ENCODE assay signal across 8 mouse cellular contexts in the genomic region with DNA sequence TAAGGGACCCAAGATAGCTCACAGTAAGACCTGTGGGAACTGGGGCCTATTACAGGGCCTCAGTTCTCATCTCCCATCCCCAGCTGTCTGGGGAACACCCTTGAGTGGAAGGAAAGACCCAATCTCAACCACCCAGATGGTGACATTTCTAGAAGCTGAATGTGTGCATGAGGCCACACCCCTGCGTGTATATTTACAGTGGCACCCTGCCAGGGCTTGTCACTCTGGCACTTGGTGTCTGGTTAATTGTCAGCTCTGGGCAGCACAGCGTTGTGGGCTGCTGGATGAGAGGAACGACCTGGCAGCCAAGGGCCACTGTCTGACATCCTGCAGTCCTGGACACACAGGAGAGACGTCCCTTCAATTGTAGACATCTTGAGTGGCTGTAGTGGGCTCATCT. TPM values are rescaled to one million over a fixed set of nuclear protein-coding genes. Genes with fewer than 3 reads are reported as not detected.
DNase-seq lines count a peak whose midpoint lies in the region; ATAC-seq and TF ChIP-seq lines count a peak whose summit lies in the region.

No protein-coding gene starts in this region.

- no peak for TF ChIP-seq CTCF in lung, adult 2 months (IDR thresholded peaks at IDR 0.05; ENCODE audit: insufficient read depth, low read length)

- no peak for TF ChIP-seq POLR2A in lung, adult 2 months (IDR thresholded peaks at IDR 0.05; ENCODE audit: borderline replicate concordance, extremely low read depth, low read depth, low read length)

- no peaks in the 10 kb centered on the region for H3K9me3 ChIP-seq in hindbrain, embryonic 12.5 days (replicated peaks)
- no peaks in the 10 kb centered on the region for H3K9me3 ChIP-seq in hindbrain, embryonic 16.5 days (ENCODE audit: control insufficient read depth, low read length)
- H3K9me3 ChIP-seq in hindbrain, embryonic 13.5 days = no peaks in the 10 kb centered on the region

- H3K36me3 ChIP-seq in hindbrain, embryonic 12.5 days = 0 out of 2 replicates have a peak, but pooled peaks cover 11% of the 10 kb centered on the region
- no peaks in the 10 kb centered on the region for H3K36me3 ChIP-seq in hindbrain, embryonic 16.5 days (ENCODE audit: control insufficient read depth, insufficient read depth, low read length)
- H3K36me3 ChIP-seq in hindbrain, embryonic 13.5 days = peaks cover 16% of the 10 kb centered on the region

- H3K27me3 ChIP-seq in hindbrain, embryonic 12.5 days = no peaks in the 10 kb centered on the region
- H3K27me3 ChIP-seq in hindbrain, embryonic 16.5 days (replicated peaks; ENCODE audit: control insufficient read depth, insufficient read depth, low read length) = no peaks in the 10 kb centered on the region
- no peaks in the 10 kb centered on the region for H3K27me3 ChIP-seq in hindbrain, embryonic 13.5 days

- peaks cover 55% of the 10 kb centered on the region for H3K4me1 ChIP-seq in hindbrain, embryonic 12.5 days
- peaks cover 39% of the 10 kb centered on the region for H3K4me1 ChIP-seq in hindbrain, embryonic 16.5 days (ENCODE audit: control insufficient read depth, insufficient read depth, low read depth, low read length)
- H3K4me1 ChIP-seq in hindbrain, embryonic 13.5 days (replicated peaks) = peaks cover 73% of the 10 kb centered on the region
- H3K4me1 ChIP-seq in lung, adult 2 months (ENCODE audit: control insufficient read depth, insufficient read depth, low read length) = peaks cover 33% of the 10 kb centered on the region

- H3K9ac ChIP-seq in hindbrain, embryonic 12.5 days = peak overlapping the region; percentile 38; the same call in 1 of the 2 replicates
- no peak overlapping the region for H3K9ac ChIP-seq in hindbrain, embryonic 16.5 days (ENCODE audit: low read depth, low read length)
- H3K9ac ChIP-seq in hindbrain, embryonic 13.5 days = peak overlapping the region; percentile 90; the same call in 1 of the 2 replicates

- no peak for ATAC-seq in hindbrain, embryonic 12.5 days (ENCODE audit: low FRiP score)
- no peak for ATAC-seq in hindbrain, embryonic 16.5 days
- ATAC-seq in hindbrain, embryonic 13.5 days (ENCODE audit: low FRiP score) = no peak

- H3K4me2 ChIP-seq in hindbrain, embryonic 12.5 days (replicated peaks) = 0 out of 2 replicates have a peak overlapping the region, but pooled peaks have one; percentile 95
- H3K4me2 ChIP-seq in hindbrain, embryonic 16.5 days (ENCODE audit: low read length) = no peak overlapping the region
- no peak overlapping the region; the same call in 1 of the 2 replicates for H3K4me2 ChIP-seq in hindbrain, embryonic 13.5 days

- no peak overlapping the region for H3K4me3 ChIP-seq in hindbrain, embryonic 12.5 days
- no peak overlapping the region for H3K4me3 ChIP-seq in hindbrain, embryonic 16.5 days (ENCODE audit: low read length)
- H3K4me3 ChIP-seq in hindbrain, embryonic 13.5 days = no peak overlapping the region
- no peak overlapping the region for H3K4me3 ChIP-seq in lung, adult 2 months (replicated peaks; ENCODE audit: extremely low read depth, low read depth, low read length)

- H3K27ac ChIP-seq in hindbrain, embryonic 12.5 days = peak overlapping the region; percentile 49
- no peak overlapping the region for H3K27ac ChIP-seq in hindbrain, embryonic 16.5 days (ENCODE audit: low read depth, low read length)
- H3K27ac ChIP-seq in hindbrain, embryonic 13.5 days = peak overlapping the region; percentile 4; the same call in 1 of the 2 replicates

- 65% methylated on average over 4 of the region's 4 CpGs for WGBS in hindbrain, embryonic 12.5 days
- WGBS in hindbrain, embryonic 16.5 days = 44% methylated on average over 4 of the region's 4 CpGs
- 53% methylated on average over 4 of the region's 4 CpGs for WGBS in hindbrain, embryonic 13.5 days
- WGBS in lung, adult 2 months = 10% methylated on average over 4 of the region's 4 CpGs

- DNase-seq in c-Kit-positive CD71-negative TER-119-negative erythroid progenitor cells, embryonic 14.5 days (ENCODE audit: low read depth) = peak; percentile 57
- DNase-seq in lung, adult 2 months = peak; percentile 60
- no peak for DNase-seq in layer of hippocampus, adult 18-20 months (ENCODE audit: low spot score in 2 of 2)
- no peak for DNase-seq in layer of hippocampus, postnatal 25 days (ENCODE audit: extremely low spot score in 1 of 2, low spot score in 1 of 2)
- no peak for DNase-seq in adrenal gland, adult 8-10 months

RNA-seq across cellular contexts. Expression of a gene that starts 3.0 kb away (rescaled TPM):
- polyA plus RNA-seq in hindbrain, embryonic 12.5 days (2016; fragmentation: Nextera tagmentation; extraction: Ambion mirVana) = 290 and 291 TPM in 2 replicates
- polyA plus RNA-seq in hindbrain, embryonic 16.5 days (2015; fragmentation: Nextera tagmentation; extraction: Ambion mirVana) = 390 and 393 TPM in 2 replicates
- polyA plus RNA-seq in hindbrain, embryonic 13.5 days (2015; fragmentation: Nextera tagmentation; extraction: Ambion mirVana) = 310 and 311 TPM in 2 replicates
- polyA plus RNA-seq in lung, adult 2 months (2012; rRNA removed) = 102 and 135 TPM in 2 replicates
- total RNA-seq in layer of hippocampus, adult 18-20 months (2021) = 100 to 1,000 TPM; 235 to 247 TPM
- total RNA-seq in layer of hippocampus, postnatal 25 days (2021) = 100 to 1,000 TPM; 213 to 235 TPM
- 100 to 1,000 TPM; 175 to 197 (median 191) TPM for total RNA-seq in adrenal gland, adult 8-10 months (2022)

RNA-seq across cellular contexts. Expression of a gene that starts 32.4 kb away (rescaled TPM):
- 16.9 and 18.8 TPM in 2 replicates for polyA plus RNA-seq in hindbrain, embryonic 12.5 days (2016; fragmentation: Nextera tagmentation; extraction: Ambion mirVana)
- polyA plus RNA-seq in hindbrain, embryonic 16.5 days (2015; fragmentation: Nextera tagmentation; extraction: Ambion mirVana) = 11.9 and 12.8 TPM in 2 replicates
- 10.0 and 11.0 TPM in 2 replicates for polyA plus RNA-seq in hindbrain, embryonic 13.5 days (2015; fragmentation: Nextera tagmentation; extraction: Ambion mirVana)
- 11.3 and 11.6 TPM in 2 replicates for polyA plus RNA-seq in lung, adult 2 months (2012; rRNA removed)
- 10 to 100 TPM; 36.7 to 39.9 TPM for total RNA-seq in layer of hippocampus, adult 18-20 months (2021)
- total RNA-seq in layer of hippocampus, postnatal 25 days (2021) = 10 to 100 TPM; 51.0 to 51.3 TPM
- 10 to 100 TPM; 19.9 to 23.9 (median 22.1) TPM for total RNA-seq in adrenal gland, adult 8-10 months (2022)

RNA-seq across cellular contexts. Expression of a gene that starts 59.8 kb away (rescaled TPM):
- polyA plus RNA-seq in hindbrain, embryonic 12.5 days (2016; fragmentation: Nextera tagmentation; extraction: Ambion mirVana) = 4.1 and 4.5 TPM in 2 replicates
- 0.15 and 0.22 TPM in 2 replicates for polyA plus RNA-seq in hindbrain, embryonic 16.5 days (2015; fragmentation: Nextera tagmentation; extraction: Ambion mirVana)
- polyA plus RNA-seq in hindbrain, embryonic 13.5 days (2015; fragmentation: Nextera tagmentation; extraction: Ambion mirVana) = 0.60 and 0.88 TPM in 2 replicates
- 295 and 767 TPM in 2 replicates for polyA plus RNA-seq in lung, adult 2 months (2012; rRNA removed)
- 10 to 100 TPM; 41.9 to 43.2 TPM for total RNA-seq in layer of hippocampus, adult 18-20 months (2021)
- 10 to 100 TPM; 32.4 to 32.8 TPM for total RNA-seq in layer of hippocampus, postnatal 25 days (2021)
- 100 to 1,000 TPM in 3 of 4 experiments, 10 to 100 TPM in 1; 91.8 to 623 (median 239) TPM for total RNA-seq in adrenal gland, adult 8-10 months (2022)

Comparison
In these comparisons a context has a peak if more than half of its experiments do, and no peak if none do; other contexts are left out.
1. DNase-seq: peak in c-Kit-positive CD71-negative TER-119-negative erythroid progenitor cells, embryonic 14.5 days (single experiment) and lung, adult 2 months (single experiment); none in layer of hippocampus, adult 18-20 months (0 of 2), layer of hippocampus, postnatal 25 days (0 of 2) and adrenal gland, adult 8-10 months (single experiment).
2. RNA of a gene that starts 59.8 kb away (polyA plus RNA-seq): 295 to 767 TPM in lung, adult 2 months; 4.1 to 4.5 TPM in hindbrain, embryonic 12.5 days, 0.60 to 0.88 TPM in hindbrain, embryonic 13.5 days and 0.15 to 0.22 TPM in hindbrain, embryonic 16.5 days; every median in the first group is over 10 times any median in the second.